Mouse (Mus musculus) mature B cell (primary cell): ENCODE measurements around the gene Cpb2.

ENCODE experiments used
- in situ Hi-C: fragments of 300-500 bp; cut with MboI; formaldehyde crosslinking; loops from 2 replicates; pipeline ENCODE4 v1.14.3; 2019

Gene Cpb2

DNA sequence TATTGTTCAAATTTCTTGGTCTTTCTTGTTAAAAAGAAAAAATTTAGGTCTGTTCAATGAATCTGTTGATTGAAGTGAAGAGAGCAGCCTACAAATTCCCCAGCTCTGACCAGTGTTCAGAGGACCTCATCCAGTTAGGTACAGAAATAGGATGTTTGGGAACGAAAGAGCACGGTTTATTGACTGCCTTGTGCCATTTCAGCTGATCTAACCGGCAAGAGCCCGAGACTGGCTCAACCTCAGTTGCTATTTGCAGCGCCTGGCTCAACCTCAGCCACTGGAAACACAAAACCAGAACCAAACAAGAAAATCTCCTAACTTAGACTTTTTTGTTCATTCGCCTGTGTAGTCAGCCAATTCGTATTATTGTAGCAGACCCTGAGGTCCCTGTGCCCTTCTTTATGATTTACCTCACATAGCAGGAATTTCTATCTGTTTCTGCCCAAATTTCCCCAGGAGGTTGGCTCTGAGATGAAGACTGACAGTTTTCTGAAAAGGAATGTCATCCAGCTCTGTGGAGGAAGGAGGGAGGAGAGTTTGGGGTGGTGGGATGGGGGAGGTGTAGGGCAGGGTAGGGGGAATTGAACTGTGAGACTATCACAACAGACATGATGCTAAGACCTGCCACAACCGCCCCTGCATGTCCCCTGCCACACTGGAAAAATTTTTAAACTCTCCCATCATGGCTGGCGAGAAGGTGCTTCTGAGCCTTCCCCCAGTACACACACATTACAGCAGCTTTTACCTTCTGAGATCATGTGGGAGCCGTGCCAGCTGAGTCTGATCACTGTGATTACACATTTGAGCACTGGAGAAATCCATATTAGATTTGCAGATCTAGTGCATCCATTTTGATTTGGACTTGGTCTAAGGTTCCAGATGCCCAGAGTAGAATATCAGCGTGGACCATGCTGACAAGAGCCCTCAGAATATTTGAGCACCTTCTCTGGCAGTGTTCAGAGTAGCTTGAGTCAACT is 4.2 kb downstream of the Cpb2 start:
- in situ Hi-C loops, result no loop called here

DNA sequence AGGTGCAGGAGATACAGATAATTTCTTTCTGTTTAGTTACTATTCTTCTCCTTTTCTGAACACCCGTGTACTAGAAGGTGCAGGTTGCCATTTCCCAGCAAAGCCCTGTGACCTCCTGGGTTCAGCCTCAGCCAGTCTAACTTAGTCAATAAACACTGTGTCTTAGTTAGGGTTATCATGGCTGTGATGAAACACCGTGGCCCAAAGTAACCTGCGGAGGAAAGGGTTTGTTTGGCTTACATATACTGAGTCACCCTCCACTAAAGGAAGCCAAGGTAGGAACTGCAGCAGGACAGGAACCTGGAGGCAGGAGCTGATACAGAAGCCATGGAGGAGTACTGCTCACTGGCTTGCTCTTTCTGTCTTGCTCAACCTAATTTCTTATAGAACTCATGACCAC is 8.3 kb downstream of the Cpb2 start:
- in situ Hi-C loops, result no loop called here

DNA sequence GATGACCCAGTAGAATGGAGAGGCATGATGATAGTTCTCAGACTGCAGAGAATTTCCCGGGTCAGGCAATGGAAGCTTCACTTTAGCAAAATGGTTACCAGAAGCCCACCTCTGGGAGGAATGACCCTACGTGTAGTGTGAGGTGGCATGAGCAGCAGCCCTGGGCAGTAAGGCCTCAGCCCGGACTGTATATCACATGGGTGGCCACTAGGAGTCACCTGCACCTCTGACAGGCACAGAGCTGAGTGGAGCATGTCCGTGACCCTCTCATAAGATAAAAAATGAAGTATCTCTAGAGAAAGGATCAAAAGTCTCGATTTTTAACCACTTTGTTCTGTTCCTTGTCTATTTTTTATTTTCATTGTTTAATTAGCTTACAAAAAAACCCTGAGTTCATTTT is 14.4 kb downstream of the Cpb2 start:
- in situ Hi-C loops, result no loop called here

DNA sequence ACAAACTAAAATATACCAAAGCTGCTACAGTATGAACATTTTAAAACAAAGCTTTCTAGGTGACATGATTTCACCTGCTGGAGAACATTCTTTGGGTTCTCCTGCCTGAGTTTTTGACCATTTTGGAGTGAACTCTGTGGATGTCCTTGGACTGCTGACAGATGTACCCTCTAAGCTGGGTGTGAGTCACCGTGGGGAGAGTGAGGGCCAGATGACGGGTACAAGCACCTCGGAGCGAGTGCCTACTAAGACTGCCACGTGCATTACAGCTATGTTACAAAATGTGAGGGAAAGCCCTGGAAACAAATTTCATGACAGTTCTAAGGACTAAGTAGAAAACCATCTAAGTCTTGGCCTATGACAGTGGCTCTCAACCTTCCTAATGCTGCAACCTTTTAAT is 27.4 kb downstream of the Cpb2 start:
- in situ Hi-C loops, result no loop called here

DNA sequence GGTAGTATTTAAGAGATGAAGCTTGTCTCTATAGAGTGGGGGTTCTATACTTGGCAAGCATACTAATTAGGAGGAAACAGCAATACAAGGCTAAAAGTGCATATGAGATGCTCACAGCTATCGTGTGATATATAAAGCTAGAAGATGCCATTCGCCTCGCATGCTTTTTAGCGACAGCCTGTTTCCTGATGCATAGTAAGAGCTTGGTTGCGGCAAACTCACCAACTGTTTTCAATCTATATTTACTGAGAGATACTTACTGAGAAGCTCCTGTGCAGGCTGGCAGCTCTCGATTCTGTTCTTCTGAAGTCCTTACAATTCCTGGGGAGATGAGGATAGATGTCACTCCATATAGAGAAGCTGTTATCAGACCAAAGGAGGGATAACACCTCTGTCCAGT is 37.6 kb downstream of the Cpb2 start:
- in situ Hi-C loops, result no loop called here

DNA sequence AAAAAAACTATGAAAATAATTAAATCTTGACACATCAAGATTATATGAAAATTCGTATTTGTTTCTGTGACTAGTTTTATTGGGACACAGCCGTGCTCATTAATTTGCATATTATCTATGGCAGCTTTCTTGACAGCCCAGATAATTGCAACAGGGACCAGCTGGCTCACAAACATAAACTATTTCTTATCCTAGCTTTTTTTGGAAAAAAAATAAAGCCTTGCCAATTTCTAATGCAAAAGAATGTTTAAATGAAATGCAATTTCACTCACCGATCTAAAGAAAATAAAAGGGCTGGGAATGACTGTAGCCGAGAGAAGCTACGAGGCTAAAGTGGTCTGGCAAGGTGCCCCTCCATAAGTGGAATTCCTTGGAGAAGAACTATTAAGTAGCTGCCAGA is 38.3 kb downstream of the Cpb2 start:
- in situ Hi-C loops, result no loop called here

DNA sequence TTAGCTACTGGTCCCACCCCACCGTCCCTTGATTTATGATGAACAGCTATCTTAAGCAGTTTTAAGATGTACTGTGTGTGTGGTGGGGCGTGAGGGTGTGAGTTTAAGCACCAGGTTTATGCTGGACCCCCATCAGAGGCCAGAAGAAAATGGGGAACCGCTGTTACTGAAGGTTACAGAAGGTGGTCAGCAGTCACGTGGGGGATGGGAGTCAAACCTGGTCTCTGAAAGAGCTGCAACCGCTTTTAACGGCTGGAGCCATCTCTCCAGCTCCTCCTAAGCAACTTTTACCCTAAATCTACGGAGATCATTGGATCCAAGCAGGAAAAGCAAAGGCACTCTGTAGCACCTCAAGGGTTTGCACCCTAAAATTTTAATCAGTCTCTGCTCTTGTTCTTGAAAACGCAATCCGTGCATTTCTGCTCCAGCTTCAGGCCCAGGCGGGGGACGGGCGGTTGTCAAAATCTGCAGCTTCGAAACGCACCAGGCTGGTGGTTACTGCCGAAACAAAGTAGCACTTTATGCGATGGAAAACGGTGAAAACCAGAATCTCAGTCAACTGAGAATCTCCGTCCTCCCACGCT is 41.6 kb downstream of the Cpb2 start:
- in situ Hi-C loops, result no loop called here

DNA sequence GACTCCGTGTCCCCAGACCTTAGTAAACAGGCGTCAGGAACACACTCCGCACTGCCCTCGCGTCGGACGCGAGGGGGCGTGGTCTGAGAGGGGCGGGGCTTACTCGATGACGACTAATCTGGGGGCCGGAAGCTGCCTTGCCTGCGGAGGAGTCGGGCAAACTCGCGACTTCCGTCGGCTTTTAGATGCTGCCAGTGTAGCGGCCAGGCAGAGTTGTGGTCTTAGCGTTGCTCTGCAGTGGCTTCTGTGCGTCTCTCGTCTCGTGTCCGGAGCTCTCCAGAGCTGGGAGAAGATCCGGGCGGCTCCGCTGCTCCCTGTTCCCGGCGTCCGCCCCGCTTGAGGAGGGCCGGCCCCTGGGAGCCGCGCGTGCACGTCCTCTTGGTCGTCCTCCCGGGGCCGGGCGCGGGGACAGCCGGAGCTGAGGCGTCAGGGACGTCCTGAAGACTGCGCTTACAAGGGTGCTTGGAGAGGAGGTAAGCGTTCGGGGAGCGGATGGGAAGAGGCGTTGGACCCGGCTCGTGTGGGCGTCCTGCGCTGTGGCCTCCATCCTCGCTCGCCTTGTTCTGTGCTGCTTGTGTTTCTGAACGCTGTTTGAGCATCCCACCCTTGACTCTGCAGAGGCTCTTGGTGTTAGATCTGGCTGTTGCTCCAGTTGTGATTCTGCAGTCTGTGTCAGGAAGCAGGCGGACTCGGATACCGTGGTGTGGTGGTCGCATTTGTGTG is 42.3 kb downstream of the Cpb2 start, which contains the start of gene Zc3h13:
Gene Zc3h13 (plus strand): TSS at position 181 of the 723 bp plus-strand sequence.
- in situ Hi-C loops, result no loop called here

DNA sequence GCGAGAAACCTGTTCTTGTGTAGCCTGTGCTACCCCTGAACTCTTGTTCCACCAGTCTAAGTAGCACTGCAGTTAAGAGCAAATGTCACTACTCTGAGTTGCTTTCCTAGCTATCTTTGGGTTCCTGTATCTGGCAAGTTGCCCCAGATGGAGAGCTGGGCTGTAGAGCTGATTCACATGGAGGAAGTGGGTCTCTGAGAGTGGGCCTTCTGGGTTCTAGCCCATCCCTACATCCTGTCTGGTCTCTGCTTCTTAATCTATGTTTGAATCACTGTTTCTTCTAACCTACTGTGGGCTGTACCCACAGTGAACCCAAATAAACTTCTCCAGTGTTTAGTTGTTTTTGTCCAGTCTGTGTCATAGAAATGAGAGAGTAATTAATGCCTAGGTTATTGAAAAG is 59.0 kb downstream of the Cpb2 start:
- in situ Hi-C loops, result no loop called here

DNA sequence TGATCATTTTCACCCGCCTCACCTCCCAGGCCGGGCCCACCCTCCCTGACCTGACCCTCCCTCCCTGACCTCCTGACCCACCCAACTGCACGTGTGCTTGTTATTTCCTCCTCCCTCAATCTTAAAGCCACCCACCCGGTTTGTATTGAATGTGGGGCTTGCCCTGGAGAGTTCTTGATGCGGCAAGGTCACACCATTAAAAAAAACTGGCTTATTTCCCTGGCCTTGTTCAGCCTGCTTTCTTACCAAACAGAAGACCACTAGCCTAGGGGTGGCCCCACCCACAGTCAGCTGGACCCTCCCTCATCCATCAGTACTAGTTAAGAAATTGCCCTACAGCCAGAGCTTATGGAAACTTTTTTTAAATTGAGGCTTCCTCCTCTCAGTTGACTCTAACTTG is 61.7 kb downstream of the Cpb2 start:
- in situ Hi-C loops, result no loop called here

DNA sequence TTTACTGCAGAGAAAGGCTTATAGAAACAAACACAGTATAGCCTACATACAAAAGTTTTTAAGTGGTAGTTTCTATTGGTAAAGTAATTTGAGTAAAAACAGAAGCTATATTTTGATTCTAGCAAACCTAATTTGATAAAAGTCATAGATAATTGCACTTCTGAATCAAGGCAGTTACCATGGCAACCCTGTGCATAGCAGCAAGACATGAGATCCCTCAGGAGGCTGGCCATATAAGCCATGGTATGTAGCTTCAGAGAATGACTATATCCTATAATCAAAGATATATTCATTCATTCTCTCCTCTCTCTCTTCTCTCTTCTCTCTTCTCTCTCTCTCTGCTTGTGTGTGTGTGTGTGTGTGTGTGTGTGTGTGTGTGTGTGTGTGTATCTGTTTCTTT is 65.8 kb downstream of the Cpb2 start:
- in situ Hi-C loops, result no loop called here

DNA sequence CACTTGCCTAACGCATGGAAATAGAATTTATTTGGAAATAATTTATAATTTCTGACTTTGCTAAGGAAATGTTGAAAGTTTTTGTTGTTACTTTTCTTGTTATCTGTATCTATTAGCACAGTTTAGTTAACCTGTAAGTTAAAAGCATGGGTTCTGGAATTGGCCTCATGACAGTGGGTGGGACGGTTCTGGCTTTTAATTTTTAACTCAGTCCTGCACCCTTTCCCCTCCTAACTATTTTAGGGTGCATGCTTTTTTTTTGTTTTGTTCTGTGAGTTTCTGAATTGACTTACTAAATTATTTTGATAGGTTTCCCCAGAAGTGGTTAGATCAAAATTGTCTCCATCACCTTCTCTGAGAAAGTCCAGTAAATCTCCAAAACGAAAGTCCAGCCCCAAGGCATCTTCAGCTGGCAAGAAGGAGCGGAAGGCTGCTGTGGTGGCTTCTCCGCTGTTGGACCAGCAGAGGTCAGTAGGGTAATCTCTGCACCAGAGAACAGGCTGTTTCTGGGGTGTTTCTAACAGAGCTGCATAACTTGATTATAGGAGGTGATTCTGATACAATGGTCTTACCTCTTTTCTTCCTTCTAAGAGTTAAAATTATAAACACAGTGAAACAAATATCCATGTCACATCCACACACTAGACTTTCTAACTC is 67.4 kb downstream of the Cpb2 start:
- in situ Hi-C loops, result no loop called here

DNA sequence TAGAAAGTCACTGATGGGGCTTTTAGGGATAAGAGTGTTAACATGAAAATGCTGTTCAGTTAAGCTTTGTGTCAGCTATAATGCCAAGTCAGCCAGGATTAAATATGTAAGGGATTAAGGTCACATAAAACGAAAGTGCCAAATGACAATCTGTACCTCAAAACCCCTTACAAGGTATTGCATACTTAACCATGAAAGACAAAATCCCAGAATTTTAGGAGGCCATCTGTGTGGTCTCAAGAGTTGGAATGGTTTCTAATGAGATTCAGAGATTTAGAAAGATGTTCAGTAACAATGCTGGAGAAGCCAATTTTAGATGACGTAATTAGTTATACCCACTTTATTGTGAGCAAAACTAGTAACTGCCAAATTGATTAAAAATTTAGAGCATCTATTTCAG is 72.4 kb downstream of the Cpb2 start:
- in situ Hi-C loops, result no loop called here

DNA sequence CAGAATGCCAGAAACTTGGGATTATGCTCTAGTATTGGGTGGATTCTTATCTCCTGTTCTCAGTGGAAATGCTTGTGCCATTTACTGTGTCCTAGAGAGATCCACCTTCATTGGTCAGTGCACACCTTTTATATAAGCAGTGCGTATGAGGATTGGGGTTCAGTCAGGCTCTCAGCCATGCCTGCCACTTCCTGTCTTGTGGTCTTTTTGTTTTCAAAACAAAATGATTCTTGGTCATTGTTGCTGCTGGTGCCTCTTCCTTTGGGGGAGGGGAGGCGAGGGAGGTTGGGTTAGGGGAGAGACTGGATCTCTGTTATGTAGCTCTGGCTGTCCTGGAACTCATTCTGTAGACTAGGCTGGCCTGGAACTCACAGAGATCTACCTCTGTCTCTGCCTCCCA is 76.6 kb downstream of the Cpb2 start:
- in situ Hi-C loops, result no loop called here

DNA sequence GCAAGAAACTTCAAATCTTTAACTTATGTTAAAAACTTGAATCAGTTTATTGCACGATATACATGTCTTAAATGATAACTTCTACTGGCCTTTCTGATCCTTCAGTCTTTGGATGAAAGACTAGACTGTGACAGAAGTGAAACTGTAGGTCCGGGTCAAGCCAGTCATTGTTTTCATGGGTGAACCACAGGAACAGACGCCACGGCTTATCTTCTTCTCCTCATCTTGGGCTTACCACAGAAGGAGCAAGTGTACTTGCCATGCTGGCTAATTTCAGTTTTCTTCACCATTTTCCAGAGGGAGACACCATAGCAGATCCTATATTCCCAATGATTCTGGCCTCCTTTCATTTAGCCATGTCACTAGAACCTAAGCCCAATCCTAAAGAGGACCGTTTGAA is 78.2 kb downstream of the Cpb2 start:
- in situ Hi-C loops, result no loop called here

DNA sequence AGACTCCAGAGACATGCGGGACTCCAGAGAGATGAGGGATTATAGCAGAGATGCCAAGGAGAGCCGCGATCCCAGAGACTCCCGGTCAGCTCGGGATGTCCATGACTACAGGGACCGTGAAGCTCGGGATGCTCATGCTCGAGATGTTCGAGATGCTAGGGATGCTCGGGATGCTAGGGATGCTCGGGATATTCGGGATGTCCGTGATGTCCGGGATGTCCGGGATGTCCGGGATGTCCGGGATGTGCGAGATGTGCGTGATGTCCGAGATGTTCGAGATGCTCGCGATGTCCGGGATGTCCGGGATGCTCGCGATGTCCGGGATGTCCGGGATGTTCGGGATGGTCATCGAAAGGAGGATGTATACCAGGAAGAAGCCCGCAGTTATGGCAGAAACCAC is 81.3 kb downstream of the Cpb2 start:
- in situ Hi-C loops, result no loop called here

DNA sequence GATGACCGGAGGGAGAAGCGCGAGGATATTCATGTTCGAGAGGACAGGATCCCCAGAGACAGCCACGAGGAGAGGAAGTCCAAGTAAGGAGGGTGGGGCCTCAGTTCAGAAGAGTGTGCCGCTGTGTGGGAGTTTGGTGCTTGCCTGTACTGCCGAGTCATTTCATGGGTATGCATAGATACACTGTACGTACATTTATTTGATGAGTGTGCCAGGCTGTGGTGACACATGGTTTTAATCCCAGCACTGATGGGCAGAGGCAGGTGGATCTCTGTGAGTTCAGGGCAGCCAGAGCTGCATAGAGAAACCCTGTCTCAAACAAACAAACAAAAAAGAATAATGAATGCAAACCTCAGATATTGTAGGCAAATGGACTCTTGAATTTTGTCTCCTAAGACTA is 86.0 kb downstream of the Cpb2 start:
- in situ Hi-C loops, result no loop called here

DNA sequence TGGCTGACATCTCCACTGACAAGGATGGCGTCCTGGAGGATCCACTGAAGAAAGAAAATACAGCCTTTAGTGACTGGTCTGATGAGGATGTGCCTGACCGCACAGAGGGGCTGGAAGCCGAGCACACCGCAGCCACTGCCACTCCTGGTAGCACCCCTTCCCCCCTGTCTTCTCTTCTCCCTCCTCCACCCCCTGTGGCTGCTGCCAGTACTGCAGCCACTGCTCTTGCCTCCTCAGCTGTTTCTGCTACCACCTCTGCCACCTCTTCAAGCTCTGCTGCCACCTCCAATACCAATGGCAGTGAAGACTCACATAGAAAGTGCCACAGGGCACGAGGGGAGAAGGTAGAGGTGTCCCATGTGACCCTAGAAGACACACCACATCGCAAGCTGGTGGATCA is 88.5 kb downstream of the Cpb2 start:
- in situ Hi-C loops, result no loop called here
